Mouse (Mus musculus) embryonic facial prominence, embryonic 15.5 days (tissue): ENCODE measurements around the gene Vps36. TPM values are rescaled to one million over a fixed set of nuclear protein-coding genes. Genes with fewer than 3 reads are reported as not detected.

Experiments used
- ATAC-seq: fragments of 200-750 bp; cut with Nextera tagmentation; 2 replicates; pipeline ENCODE4 v1.8.0; 2017; ENCODE audit warnings: low read depth, moderate TSS enrichment; ENCODE audit not compliant: insufficient number of reproducible peaks, low FRiP score, low TSS enrichment
- H3K27ac ChIP-seq: fragments of 300-500 bp; sonication (generic); replicated peaks from 2 replicates; pipeline ENCODE4 v1.5.1; 2015; ENCODE audit warnings: mild to moderate bottlenecking, inconsistent platforms
- H3K27me3 ChIP-seq: fragments of 300-500 bp; sonication (generic); 2 replicates; pipeline ENCODE4 v1.6.1; 2015; ENCODE audit warnings: inconsistent platforms
- H3K36me3 ChIP-seq: fragments of 300-500 bp; sonication (generic); 2 replicates; pipeline ENCODE4 v1.6.1; 2015; ENCODE audit warnings: mild to moderate bottlenecking, inconsistent platforms
- H3K4me1 ChIP-seq: fragments of 300-500 bp; sonication (generic); 2 replicates; pipeline ENCODE4 v1.6.1; 2015; ENCODE audit warnings: inconsistent platforms
- H3K4me2 ChIP-seq: fragments of 300-500 bp; sonication (generic); replicated peaks from 2 replicates; pipeline ENCODE4 v1.6.1; 2015; ENCODE audit warnings: mild to moderate bottlenecking, inconsistent platforms
- H3K4me3 ChIP-seq: fragments of 300-500 bp; sonication (generic); replicated peaks from 2 replicates; pipeline ENCODE4 v1.5.1; 2015; ENCODE audit warnings: mild to moderate bottlenecking, inconsistent platforms
- H3K9ac ChIP-seq: fragments of 300-500 bp; sonication (generic); 2 replicates; pipeline ENCODE4 v1.6.1; 2015; ENCODE audit warnings: inconsistent platforms
- H3K9me3 ChIP-seq: fragments of 300-500 bp; sonication (generic); replicated peaks from 2 replicates; pipeline ENCODE4 v1.6.1; 2016; ENCODE audit warnings: inconsistent platforms
- WGBS: fragments of 180-500 bp; shearing (Covaris S2); methylation state at CpG from one replicate; pipeline ENCODE4 v1.1.7; 2015; 5-methylcytosine and 5-hydroxymethylcytosine counted together
- polyA plus RNA-seq: library from polyadenylated mRNA; unstranded; fragments of >200 nt; fragmentation: Nextera tagmentation; extraction: Ambion mirVana; gene quantifications from 2 replicates; pipeline ENCODE4 v1.2.1, GENCODE M21; 2015

Vps36 gene
- polyA plus RNA-seq, 1 experiment from 2014 or later: 38.5 TPM

DNA sequence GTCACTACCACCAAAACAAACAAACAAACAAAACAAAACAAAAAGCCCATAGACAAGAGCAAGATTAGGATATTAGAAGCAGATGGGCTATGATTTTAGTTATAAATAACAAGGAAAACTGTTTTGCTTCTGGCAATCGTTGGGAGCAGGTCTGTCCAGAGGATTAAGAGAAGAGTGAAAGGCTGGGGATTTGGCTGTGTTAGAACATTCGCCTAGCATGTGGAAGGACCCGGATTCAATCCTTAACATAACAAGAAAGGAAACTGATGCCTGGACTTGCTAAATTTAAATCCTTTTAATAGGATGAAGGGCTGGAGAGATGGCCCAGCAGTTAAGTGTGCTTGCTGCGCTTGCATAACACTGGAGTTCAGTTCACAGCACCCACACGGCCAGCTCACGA, 71.7 kb downstream of the Vps36 start:
- WGBS: 57% methylated on average over 6 of the region's 6 CpGs
- Histone ChIP-seq H3K4me3 (no peak overlapping the region), H3K4me1 (0 out of 2 replicates have a peak, but pooled peaks cover 5% of the 10 kb centered on the region)

GRCm38 (mm10) chr8:22264787-22265186, 72.2 kb downstream of the Vps36 start:
- 76% methylated on average over 6 of the region's 6 CpGs for WGBS
- no peak overlapping the region for H3K9ac ChIP-seq
- no peaks in the 10 kb centered on the region for H3K27me3 ChIP-seq
- H3K27ac ChIP-seq: no peak overlapping the region
- 0 out of 2 replicates have a peak, but pooled peaks cover 2% of the 10 kb centered on the region for H3K4me1 ChIP-seq
- H3K9me3 ChIP-seq: no peaks in the 10 kb centered on the region
- ATAC-seq: no peak
- no peak overlapping the region for H3K4me3 ChIP-seq
- H3K4me2 ChIP-seq: no peak overlapping the region
- no peaks in the 10 kb centered on the region for H3K36me3 ChIP-seq

More for the DNA sequence above, 71.7 kb downstream of the Vps36 start:
- Histone ChIP-seq H3K4me2 (no peak overlapping the region), H3K9ac (no peak overlapping the region), H3K9me3 (no peaks in the 10 kb centered on the region), H3K27me3 (no peaks in the 10 kb centered on the region), H3K36me3 (no peaks in the 10 kb centered on the region), H3K27ac (no peak overlapping the region)
- no peak for ATAC-seq

GRCm38 (mm10) chr8:22265194-22265593, 72.6 kb downstream of the Vps36 start:
- H3K9ac ChIP-seq: no peak overlapping the region
- no peaks in the 10 kb centered on the region for H3K27me3 ChIP-seq
- no peak overlapping the region for H3K27ac ChIP-seq
- H3K4me1 ChIP-seq: no peaks in the 10 kb centered on the region
- ATAC-seq: no peak
- WGBS: 86% methylated on average over 1 of the region's 1 CpGs
- H3K9me3 ChIP-seq: no peaks in the 10 kb centered on the region
- H3K4me2 ChIP-seq: no peak overlapping the region
- no peak overlapping the region for H3K4me3 ChIP-seq
- no peaks in the 10 kb centered on the region for H3K36me3 ChIP-seq

- no peak overlapping the region for H3K4me2 ChIP-seq
Observed at GRCm38 (mm10) chr8:22266809-22267208, 74.2 kb downstream of the Vps36 start.

More at GRCm38 (mm10) chr8:22266809-22267208, 74.2 kb downstream of the Vps36 start:
- Histone ChIP-seq H3K9me3 (no peaks in the 10 kb centered on the region), H3K4me3 (no peak overlapping the region), H3K9ac (no peak overlapping the region), H3K36me3 (no peaks in the 10 kb centered on the region), H3K27me3 (no peaks in the 10 kb centered on the region), H3K4me1 (no peaks in the 10 kb centered on the region), H3K27ac (no peak overlapping the region)
- 87% methylated on average over 3 of the region's 3 CpGs for WGBS
- ATAC-seq: no peak

Other genes starting within 250 kb of the Vps36 start
- gene Defb13, start 246.0 kb upstream of the Vps36 start, polyA plus RNA-seq: not detected in 2 replicates
- not detected in 2 replicates for gene Fam90a1a, start 234.1 kb upstream of the Vps36 start, polyA plus RNA-seq
- gene Ccdc70, start 223.0 kb upstream of the Vps36 start, polyA plus RNA-seq: not detected in 2 replicates
- gene Atp7b, start 132.5 kb upstream of the Vps36 start, polyA plus RNA-seq: 0.43 and 0.76 TPM in 2 replicates
- 28.6 and 35.7 TPM in 2 replicates for gene Alg11, start 132.1 kb upstream of the Vps36 start, polyA plus RNA-seq
- gene Nek5, start 67.8 kb upstream of the Vps36 start, polyA plus RNA-seq: 1.1 and 2.0 TPM in 2 replicates
- gene Nek3, start 26.4 kb upstream of the Vps36 start, polyA plus RNA-seq: 3.5 and 4.1 TPM in 2 replicates
- gene Ckap2, start 7.0 kb upstream of the Vps36 start, polyA plus RNA-seq: 35.6 and 38.4 TPM in 2 replicates
- gene Thsd1, start 34.5 kb downstream of the Vps36 start, polyA plus RNA-seq: 13.1 and 13.3 TPM in 2 replicates
- gene Tpte, start 90.6 kb downstream of the Vps36 start, polyA plus RNA-seq: not detected in 2 replicates
- gene Slc25a15, start 205.8 kb downstream of the Vps36 start, polyA plus RNA-seq: 16.5 and 17.5 TPM in 2 replicates
- gene Mrps31, start 218.6 kb downstream of the Vps36 start, polyA plus RNA-seq: 32.1 and 33.6 TPM in 2 replicates